Mouse (Mus musculus) large intestine, adult 2 months (tissue): ENCODE measurements at regions not wholly inside any gene's neighbourhood (a gene's known extent, or its start where the extent isn't known, plus 50 kb on each side); places are given as distances from the start of the nearest gene placed in this dataset.

Source experiments
- DNase-seq: peaks from one replicate; pipeline ENCODE4 v3.0.0-alpha.2; 2012; ENCODE audit warnings: low read depth, low spot score
- WGBS: fragments of 180-500 bp; shearing (Covaris S2); methylation state at CpG from one replicate; pipeline ENCODE4 v1.1.7; 2018; 5-methylcytosine and 5-hydroxymethylcytosine counted together

DNA sequence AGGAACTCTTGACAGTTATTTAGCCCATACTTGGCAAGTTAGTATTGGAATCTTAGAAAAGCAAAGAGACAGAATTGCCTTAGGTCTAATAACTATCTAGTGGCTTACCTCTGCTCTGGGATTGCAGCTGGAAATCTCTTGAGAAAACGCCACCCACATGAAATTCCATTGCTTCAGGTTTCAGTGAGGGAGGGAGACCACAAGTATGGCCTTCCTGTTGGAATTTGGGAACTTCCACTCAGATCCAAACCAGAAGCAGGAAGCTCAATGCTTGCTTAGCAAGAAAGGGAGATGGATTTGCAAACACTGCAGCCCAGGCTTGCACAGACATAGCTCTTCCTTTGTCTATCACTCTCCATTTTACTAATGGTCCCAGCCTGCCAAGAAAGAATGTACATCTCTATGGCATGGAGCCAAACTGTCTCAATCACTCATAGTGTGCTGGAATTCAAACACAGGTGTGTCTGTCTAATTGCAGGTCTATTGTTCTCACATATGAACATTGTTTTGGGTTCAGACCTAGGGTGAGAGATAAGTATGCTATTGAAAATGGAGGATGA lies 592.1 kb downstream of the Gsdmc2 start:
- 56% methylated on average over 1 of the region's 1 CpGs for WGBS
- DNase-seq, result no peak

DNA sequence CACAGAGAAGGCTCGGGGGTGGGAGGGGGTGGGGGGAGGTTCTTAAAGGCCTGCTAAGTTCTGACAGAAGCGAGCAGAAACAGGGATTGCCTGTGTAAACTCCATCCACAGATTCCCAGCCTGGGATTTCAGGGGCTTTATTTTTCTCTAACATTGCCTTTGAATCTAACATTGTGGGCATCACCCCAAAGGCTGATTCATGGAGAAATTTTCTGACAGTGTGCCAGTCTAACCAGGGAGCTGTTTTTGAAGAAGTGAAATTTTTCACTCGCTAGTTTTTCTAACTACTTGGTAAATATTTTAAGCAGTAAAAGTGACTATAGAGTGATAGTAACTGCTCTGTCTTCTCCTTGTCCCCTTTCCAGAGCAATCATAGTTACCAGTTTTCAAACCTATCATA lies 606.4 kb downstream of the Gsdmc2 start:
- 41% methylated on average over 3 of the region's 3 CpGs for WGBS
- DNase-seq, result no peak

DNA sequence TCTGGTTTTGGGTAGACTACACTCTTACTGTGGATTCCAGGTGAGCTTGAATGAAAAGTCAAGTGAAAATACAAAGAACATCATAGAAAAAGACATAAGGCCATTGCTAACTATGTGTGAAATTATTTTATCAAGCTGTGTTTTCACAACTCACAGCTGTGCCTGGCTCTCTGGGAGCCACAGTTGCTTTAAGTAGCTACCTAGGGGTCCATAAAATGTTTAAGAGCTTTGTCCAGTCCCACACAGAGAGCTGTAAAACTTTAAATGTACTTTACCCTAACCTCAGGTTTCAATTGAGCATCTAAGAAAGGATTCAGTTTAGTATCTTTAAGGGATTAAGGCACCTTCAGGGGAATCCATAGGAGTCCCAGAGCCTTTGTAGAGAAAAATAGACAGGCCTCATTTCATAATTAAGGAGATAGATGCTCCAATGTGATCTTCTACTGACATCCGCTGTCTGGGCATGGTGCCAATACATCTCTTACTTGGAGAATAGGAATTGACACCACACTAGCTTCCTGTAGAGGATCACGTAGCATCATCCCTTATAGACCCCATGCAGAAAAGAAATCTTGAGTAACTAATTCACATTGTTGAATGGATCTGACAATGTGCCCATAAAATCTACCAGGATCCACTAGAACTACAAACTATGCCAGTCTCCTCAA lies 626.5 kb downstream of the Gsdmc2 start:
- WGBS, result 54% methylated on average over 2 of the region's 2 CpGs
- DNase-seq, result no peak

DNA sequence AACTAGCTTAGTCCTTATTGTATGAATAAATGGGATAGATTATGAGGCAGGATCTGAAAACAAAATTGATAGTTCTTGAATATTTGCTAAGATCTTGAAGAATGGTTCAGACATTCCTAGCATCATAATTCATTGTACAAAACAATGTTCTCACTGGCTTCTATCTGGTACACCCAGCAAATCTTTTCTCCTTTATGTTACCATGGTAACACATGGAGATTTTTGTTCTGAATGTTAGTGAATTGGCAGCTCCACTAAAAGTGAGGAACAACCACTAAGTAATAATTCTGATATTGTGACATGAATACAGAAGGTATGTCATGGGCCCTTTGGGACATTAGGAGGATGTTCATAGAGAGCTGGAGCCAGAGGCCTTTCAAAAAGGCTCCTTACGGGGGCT lies 639.8 kb downstream of the Gsdmc2 start:
- no peak for DNase-seq
- WGBS, result 82% methylated on average over 1 of the region's 1 CpGs

DNA sequence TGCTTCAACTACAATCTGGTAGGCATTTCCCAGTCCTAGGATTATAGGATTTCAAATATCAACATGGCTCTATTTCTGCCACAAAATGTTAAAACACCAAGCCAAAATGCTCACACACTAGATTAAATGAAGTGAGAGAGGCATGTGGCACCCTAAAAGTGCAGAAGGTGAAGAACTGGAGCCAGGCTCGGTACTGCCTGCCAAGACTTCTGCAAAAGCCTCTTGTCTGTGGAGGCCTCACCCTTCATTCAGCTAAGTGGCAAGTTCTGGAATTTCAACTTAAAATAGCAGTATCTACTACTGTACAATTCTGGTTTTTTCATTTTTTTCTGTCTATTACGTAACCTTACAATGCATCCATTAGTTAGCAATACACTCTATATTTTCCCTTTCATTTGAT lies 649.9 kb downstream of the Gsdmc2 start:
- 89% methylated on average over 2 of the region's 2 CpGs for WGBS
- DNase-seq, result no peak

DNA sequence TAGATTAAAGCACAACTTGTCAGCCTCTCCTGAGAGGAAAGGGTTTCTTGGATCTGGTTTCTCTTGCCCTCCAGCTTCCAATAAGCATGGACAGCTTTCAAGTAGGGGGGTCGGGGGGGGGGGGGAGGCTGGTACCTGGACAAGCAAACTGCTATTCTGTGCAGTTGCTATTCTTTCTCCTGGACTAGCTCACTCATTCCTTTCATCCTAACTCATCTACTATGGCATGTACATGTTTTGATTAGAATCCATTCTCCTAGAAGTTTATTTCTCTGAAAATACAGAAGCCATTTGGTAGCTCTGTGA lies 650.5 kb downstream of the Gsdmc2 start:
- WGBS, result 9% methylated on average over 1 of the region's 1 CpGs
- DNase-seq, result no peak

DNA sequence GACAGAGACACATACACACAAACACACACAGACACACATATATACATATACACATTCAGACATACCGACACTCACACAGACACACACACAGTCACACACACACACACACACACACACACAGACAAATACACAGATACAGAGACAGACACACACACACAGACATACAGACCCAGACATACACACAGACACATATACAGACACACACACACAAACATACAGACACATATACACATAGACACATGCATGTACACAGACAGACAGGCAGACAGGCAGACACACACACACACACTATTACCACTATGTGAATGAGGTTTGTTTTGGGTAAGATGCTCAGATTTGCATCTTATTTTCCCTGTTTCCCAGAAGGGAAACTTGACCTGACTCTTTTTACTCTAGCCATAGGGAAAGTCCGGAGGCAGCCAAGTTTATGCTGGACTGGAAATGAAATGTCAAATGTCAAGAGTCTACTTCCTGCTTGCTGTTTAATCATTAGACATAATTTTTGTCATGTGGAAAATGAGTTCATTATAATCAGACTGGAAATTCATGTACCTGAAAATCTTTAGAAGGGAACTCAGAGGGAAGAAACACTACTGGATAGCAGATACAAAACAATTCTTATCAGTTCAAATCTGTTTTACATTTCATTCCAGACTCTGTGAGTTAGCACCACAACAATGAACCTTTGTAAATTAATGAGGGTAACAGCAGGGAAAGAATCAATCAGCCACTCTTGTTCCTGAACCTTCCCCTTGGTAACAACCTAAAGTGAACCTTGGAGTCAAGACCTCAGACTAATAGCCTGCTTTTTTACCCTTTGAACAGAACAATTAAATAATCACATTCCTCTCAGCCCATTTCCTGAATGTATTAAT lies 651.1 kb downstream of the Gsdmc2 start:
- no peak for DNase-seq
- 53% methylated on average over 2 of the region's 2 CpGs for WGBS

DNA sequence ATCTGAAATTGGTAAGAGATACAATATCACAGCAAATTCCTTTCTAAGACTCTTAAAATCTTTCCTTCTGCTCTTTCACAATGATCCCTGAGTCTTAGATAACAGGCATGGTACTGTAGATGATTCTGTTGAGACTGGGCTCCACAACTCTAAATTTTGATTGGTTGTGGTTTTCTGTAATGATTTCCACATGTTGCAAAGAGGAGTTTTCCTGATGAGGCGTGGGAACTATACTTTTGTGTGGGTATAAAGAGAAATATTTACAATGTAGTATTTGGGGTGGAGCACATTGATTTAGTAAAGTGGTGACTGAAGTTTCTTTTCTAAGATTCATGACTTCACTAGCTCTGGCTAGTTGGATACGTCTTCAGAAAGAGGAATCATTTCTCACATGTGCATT lies 653.2 kb downstream of the Gsdmc2 start:
- no peak for DNase-seq
- 88% methylated on average over 2 of the region's 2 CpGs for WGBS

DNA sequence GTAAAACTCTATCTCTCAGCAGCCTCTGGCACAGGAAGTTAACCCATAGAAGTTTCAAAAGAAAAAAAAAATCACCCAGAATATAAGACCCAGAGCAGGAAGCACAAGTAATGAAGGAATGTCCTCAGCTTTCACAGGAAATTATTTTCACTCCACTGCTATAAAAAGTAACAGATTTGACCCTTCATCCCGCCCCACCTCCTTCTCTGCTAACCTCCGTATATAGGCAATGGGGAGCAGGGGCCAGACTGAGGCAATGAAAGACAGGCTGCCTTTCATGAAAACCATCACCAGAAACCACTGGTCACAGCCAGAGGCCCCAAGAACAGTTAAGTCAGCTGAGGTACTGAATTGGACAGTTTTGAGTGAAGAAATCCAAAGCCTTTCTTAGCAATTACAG lies 654.9 kb downstream of the Gsdmc2 start:
- WGBS, result 28% methylated on average over 2 of the region's 2 CpGs
- DNase-seq, result no peak

DNA sequence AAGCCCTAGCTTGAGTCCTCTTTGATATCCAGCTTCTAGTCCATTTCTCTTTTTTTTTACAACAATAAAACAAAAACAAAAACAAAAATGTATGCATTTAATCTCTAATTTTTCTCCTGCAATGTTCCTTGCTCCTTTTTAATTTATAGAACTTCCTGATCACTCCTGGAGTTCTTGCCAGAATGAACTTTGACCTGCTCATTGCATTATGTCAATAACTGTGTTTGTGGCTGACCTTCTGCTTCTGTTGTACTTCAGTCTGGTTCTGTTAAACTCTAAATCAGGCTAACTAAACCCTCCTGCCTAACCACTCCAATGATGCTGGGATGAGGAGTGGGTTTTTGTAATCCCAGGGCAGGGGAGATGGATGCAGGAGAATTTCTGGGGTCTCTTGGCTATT lies 674.0 kb downstream of the Gsdmc2 start:
- DNase-seq, result peak; percentile 18

DNA sequence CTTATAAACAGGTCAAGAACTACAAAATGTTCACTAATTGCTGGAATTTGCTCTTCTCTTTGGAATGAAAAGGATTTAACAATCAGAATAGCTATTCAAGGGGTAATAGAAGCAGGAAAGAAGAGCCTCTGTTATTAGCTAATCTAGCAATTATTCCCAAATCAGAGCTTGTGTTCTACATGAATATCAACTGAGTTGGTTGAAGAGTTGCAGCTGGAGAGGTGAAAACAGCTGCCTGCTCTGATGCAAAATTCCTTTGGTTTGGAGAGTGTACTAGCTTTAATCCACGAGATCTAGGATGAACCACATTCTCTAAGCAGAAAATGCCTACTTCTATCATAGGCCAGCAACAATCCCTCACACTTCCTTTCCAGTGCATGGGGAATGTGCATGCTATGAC lies 674.8 kb downstream of the Gsdmc2 start:
- no peak for DNase-seq
- 71% methylated on average over 1 of the region's 1 CpGs for WGBS

DNA sequence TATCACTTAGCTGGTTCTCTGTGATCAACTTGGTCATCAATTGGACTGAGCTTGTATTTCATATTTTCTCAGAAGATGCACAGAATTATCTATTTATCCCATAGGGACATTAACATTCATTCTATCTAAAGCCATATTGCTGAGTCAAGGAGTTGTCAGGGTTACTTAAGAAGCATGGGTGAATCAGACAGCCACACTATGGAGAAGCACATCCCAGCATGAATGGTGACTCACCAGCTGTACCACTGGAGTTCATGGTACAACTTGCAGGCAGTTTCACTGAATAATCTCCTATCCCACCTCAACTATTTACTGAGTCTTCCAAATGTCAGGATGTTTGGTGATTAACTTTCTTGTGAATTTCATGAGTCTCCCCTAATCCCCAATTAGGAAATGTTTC lies 678.6 kb downstream of the Gsdmc2 start:
- no peak for DNase-seq

DNA sequence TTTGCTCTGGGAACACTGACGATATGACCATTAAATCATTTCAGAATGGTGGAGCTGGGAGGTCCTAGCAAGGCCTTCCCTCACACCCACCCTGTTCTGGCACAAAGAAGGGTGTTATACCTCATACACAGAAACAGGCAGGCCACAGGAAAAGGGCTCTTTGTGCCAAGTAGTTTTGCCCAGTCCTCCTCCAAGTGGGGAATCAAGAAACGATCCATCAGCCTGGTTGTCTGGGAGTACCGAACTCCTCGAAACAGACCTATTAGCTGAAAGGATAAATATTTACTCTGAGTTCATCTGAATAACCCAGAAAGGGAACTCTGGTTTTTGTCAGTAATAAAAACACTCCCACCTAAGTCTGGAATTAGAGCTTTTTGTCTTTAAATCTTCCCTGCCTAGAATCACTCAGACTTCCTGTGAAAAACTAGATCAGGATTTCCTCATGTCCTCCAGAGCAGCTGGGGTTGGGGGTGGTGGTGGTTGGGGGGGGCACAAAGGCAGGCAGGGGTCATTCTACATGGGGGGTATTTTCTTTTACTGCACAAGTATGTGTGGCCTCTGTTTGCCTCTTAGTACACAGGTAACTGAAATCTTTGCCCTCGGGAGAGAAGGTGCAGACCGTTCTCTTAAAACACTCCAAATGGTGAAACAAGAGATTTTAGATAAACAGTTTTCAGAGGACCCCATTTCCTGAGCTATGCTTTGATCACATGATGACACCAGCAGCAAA lies 681.3 kb downstream of the Gsdmc2 start:
- 16% methylated on average over 6 of the region's 6 CpGs for WGBS
- no peak for DNase-seq

DNA sequence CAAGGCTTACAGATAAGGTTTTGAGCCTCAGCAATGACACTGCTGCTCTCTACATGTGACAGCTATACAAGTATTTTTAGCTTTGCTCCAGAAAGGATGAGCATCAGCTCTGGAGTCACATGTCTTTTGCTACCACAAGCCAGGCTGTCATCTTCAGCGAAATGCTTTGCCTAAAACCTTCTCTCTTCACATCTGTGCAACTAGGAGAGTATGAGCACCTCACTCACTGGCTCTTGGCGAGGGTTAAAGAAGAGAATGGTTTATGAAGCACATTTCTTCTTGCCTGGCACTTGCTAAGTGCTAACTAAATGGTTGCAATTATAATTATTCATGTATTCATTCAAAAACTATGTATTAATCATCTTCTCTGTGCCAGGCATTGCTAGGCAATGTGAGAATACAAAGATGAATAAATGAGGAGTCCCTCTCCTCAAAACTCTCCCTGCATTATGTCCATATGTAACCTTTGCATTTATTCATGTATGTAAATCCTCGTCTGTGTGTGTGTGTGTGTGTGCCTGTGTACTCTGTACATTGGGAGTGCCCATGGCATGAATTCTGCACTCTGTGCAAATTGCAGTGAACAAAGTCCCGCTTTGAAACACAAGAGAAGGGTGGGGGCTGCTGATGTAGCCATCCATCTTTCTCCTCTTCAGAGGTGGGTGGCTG lies 682.0 kb downstream of the Gsdmc2 start:
- 39% methylated on average over 4 of the region's 4 CpGs for WGBS
- no peak for DNase-seq

DNA sequence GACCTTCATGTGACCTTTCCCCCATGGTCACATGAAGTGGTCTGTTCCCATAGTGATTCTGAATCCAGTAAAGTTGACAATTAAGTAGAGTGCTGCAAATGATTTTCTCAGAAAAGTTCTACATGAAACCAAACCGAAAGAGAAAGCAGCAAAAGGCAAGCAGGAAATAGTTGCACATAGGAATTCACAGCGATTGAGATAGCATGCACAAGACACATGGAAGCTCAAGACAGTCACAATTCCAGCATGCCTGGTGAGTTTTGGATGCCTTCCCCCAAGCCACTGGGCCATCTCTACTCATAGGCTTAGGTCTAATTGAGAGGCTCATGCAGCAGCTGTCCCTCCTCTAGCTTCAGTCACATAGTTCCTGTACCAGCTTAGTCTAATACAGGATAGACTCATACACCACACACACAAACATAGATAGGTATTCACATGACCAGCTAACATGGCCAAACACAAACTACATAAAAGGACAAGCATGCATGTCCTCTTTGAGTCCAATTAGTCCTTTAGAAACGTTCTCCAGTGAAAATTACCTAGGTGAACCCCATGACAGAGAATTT lies 721.8 kb downstream of the Gsdmc2 start:
- DNase-seq, result no peak
- WGBS, result 69% methylated on average over 3 of the region's 3 CpGs

DNA sequence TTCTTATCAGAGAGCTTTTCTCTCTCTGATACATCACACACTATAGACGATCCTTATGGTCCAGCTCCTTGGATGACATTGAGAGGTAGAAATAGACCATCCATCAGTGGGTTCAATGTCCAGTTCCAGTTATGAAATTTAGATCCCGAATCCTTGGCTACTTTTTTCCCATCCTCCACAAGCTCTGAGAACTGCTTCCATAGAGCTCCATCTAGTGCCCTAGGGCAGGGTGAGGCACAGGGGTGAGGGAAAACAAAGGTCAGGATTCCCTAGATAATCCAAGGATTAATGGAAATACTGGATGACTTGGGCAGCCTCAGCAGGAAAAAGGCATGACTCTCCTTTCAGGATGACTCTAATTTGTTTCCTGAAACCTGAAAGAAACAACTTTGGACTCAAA lies 732.1 kb downstream of the Gsdmc2 start:
- 58% methylated on average over 2 of the region's 2 CpGs for WGBS
- DNase-seq, result no peak

DNA sequence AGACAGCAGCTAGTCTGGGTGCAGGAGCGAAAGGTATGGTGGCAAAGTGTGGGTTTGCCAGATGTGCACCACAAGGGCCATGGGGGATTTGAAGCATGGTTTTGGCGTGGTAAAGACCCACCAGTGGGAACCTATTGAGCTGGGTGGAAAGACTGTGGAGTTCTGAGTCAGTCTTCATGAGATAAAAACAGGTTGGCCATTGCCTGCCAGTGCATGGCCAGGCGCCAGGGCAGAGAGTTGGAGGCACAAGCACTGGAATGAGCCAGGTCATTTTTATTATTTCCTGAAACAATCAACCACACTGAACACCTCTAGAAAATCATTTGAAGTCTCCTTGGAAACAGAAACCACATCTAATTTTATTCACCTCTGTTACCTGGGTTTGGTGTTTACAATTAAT lies 744.9 kb downstream of the Gsdmc2 start:
- 84% methylated on average over 3 of the region's 3 CpGs for WGBS
- no peak for DNase-seq

DNA sequence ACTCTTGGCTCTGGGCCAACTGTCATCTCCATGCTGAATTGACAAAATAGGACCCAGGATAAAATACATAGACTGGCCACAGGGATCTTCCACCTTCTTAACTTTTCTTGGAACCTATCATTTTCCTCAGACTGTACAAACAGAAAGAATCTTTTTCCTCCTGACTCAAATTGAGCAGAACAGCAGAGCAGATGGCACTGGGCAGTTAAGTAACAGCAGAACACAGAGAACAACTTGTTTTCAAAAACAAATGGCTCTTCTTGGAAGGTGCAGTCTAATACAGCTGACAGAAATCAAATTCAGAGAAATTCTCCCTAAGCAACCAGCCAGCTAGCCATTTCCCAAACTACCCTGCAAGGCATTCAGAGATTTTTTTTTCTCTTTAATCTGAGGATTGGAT lies 763.0 kb downstream of the Gsdmc2 start:
- no peak for DNase-seq

DNA sequence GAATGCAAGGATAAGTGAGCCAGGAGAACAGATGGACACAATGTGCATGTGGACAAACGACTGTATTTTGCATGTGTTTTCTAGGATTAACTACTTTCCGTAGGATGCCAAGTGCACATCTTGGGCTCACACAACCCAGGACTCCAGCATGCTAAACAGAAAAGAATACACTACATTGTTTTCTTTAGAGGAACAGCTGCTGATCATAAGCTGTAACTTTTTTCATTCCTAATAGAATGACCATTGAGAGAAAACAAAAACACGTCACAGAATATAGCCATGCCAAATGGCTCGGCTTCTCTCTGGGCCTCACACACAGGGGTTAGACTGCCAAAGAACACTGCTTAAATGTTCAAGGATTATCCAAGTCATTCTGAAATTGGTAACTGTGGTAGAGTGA lies 765.2 kb downstream of the Gsdmc2 start:
- 79% methylated on average over 4 of the region's 4 CpGs for WGBS

DNA sequence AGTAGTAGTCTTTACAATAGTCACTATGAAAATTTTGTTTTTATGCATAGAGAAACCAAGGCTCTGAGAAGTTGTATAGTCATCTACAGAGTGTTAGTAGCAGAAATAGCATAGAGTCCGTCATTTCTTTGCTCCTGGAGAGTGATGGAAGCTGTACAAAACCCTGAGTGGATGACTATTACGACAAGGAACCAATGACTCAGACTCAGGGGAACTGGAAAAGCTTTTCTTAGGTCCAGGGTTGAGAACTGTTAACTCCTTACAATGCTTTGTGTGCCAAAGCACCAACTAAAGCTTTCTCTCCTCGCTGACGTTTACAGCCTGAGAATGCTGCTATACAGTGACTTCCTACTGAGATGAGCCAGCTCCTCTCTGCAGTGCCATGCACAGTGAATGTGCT lies 773.1 kb downstream of the Gsdmc2 start:
- WGBS, result 65% methylated on average over 4 of the region's 4 CpGs
- no peak for DNase-seq

More for the DNA sequence above, 765.2 kb downstream of the Gsdmc2 start:
- DNase-seq, result no peak
